18 mouse cellular contexts compared by ENCODE assay signal in the genomic region with DNA sequence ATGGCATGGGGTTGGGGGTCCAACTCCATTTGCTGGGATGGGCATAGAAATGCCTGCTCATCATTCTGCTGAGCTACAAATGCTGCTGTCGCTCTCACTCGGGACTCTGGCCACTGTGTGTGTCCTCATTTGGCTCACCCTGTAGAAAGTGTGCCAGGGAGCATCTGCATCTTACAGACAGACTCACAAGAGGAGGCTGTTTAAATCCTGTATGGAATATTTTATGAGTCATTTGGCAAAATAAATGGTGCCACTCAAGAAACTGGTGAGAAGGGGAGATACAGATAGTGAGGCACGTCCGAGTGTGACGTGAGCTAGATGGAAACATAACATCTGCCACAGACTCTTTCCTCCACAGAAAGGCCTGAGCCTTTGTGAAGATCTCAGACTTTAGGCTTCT.
DNase-seq lines count a peak whose midpoint lies in the region; TF ChIP-seq lines count a peak whose summit lies in the region.
"Had no signal": no experiment of that assay in that cellular context is flagged by ENCODE, and none has a peak within 500 bp of the region (broad histone marks: within the 10 kb centered on the region; RNA-seq: fewer than 3 reads in every experiment).

No protein-coding gene starts in this region.

- no peak overlapping the region for H3K4me3 ChIP-seq in lung, adult 2 months (replicated peaks; ENCODE audit: extremely low read depth, low read depth, low read length)
- H3K4me3 ChIP-seq: embryonic facial prominence, embryonic 10.5 days; embryonic facial prominence, embryonic 12.5 days; forebrain, embryonic 13.5 days; forebrain, embryonic 15.5 days had no signal

- H3K4me1 ChIP-seq in lung, adult 2 months (ENCODE audit: control insufficient read depth, insufficient read depth, low read length), result no peaks in the 10 kb centered on the region; the same call in 1 of the 2 replicates
- H3K4me1 ChIP-seq: embryonic facial prominence, embryonic 10.5 days; embryonic facial prominence, embryonic 12.5 days; forebrain, embryonic 13.5 days had no signal

- 80% methylated on average over 5 of the region's 5 CpGs for WGBS in lung, adult 2 months

- no peak for TF ChIP-seq POLR2A in lung, adult 2 months (IDR thresholded peaks at IDR 0.05; ENCODE audit: borderline replicate concordance, extremely low read depth, low read depth, low read length)

- peak; percentile 21 for DNase-seq in lung, postnatal 10 days
- no peak for DNase-seq in lung, adult 2 months
- peak; percentile 15 for DNase-seq in adipocyte (ENCODE audit: low spot score)
- peak; percentile 69 for DNase-seq in brain, adult 2 months (ENCODE audit: low read depth, low spot score)
- DNase-seq in cerebellum, postnatal 36 days, result no peak
- DNase-seq: adrenal gland, adult 8-10 months; adrenal gland, postnatal 14 days; adrenal gland, postnatal 36 days; cerebellum, adult 11 months; cerebellum, adult 18-20 months; cerebellum, adult 8-10 months; cerebellum, adult 9-11 months; cerebellum, postnatal 14 days; forebrain, postnatal 0 days had no signal

- no peak for TF ChIP-seq CTCF in lung, adult 2 months (IDR thresholded peaks at IDR 0.05; ENCODE audit: insufficient read depth, low read length)

Comparison
In these comparisons a context has a peak if more than half of its experiments do, and no peak if none do; other contexts are left out.
1. DNase-seq: peak in lung, postnatal 10 days (single experiment), adipocyte (single experiment) and brain, adult 2 months (single experiment); none in lung, adult 2 months (single experiment) and cerebellum, postnatal 36 days (0 of 2).